Mouse (Mus musculus): ENCODE measurements around the gene Ptma. TPM values are rescaled to one million over a fixed set of nuclear protein-coding genes. Genes with fewer than 3 reads are reported as not detected.
"Not testable (repeated sequence)": the region's sequence is repeated elsewhere in the genome, so short reads cannot be mapped to it uniquely, and the experiment has no call there.

Ptma gene
- polyA plus RNA-seq, 1 experiment from 2014 or later = 2,826 TPM

GRCm38 (mm10) chr1:86538383-86538782 is 11.9 kb downstream of the Ptma start:
- H3K4me2 ChIP-seq (ENCODE audit: low read length) = no peak overlapping the region
- H3K4me1 ChIP-seq (replicated peaks; ENCODE audit: control insufficient read depth, insufficient read depth, low read length) = no peaks in the 10 kb centered on the region
- no peak overlapping the region for H3K9ac ChIP-seq (ENCODE audit: low read length)
- DNase-seq (ENCODE audit: low spot score) (no peak), ATAC-seq (replicated peaks; ENCODE audit: low FRiP score, low TSS enrichment, low read depth) (no peak)
- no peak overlapping the region for H3K4me3 ChIP-seq (ENCODE audit: low read depth, low read length)
- H3K36me3 ChIP-seq (ENCODE audit: control insufficient read depth, insufficient read depth, low read length) = peaks cover 16% of the 10 kb centered on the region
- 56% methylated on average over 3 of the region's 3 CpGs for WGBS
- no peaks in the 10 kb centered on the region for H3K9me3 ChIP-seq (ENCODE audit: control insufficient read depth, low read length)
- H3K27ac ChIP-seq (ENCODE audit: low read depth) = no peak overlapping the region
- no peaks in the 10 kb centered on the region for H3K27me3 ChIP-seq (replicated peaks; ENCODE audit: control insufficient read depth, insufficient read depth, low read length)

DNA sequence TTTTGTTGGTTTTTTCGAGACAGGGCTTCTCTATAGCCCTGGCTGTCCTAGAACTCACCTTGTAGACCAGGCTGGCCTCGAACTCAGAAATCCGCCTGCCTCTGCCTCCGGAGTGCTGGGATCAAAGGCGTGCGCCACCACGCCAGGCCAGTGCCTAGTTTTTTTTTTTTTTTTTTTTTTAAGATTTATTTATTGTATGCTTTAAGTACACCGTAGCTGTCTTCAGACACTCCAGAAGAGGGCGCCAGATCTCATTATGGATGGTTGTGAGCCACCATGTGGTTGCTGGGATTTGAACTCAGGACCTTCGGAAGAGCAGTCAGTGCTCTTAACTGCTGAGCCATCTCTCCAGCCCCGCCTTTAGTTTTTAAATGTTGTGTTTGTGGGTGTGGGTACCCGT is 13.1 kb downstream of the Ptma start:
- WGBS = 90% methylated on average over 12 of the region's 12 CpGs
- not testable (repeated sequence) for H3K4me2 ChIP-seq (ENCODE audit: low read length); H3K4me1 ChIP-seq (replicated peaks; ENCODE audit: control insufficient read depth, insufficient read depth, low read length); H3K4me3 ChIP-seq (ENCODE audit: low read depth, low read length); H3K27me3 ChIP-seq (replicated peaks; ENCODE audit: control insufficient read depth, insufficient read depth, low read length); DNase-seq (ENCODE audit: low spot score); H3K9me3 ChIP-seq (ENCODE audit: control insufficient read depth, low read length); ATAC-seq (replicated peaks; ENCODE audit: low FRiP score, low TSS enrichment, low read depth); H3K27ac ChIP-seq (ENCODE audit: low read depth); H3K9ac ChIP-seq (ENCODE audit: low read length)
- H3K36me3 ChIP-seq (ENCODE audit: control insufficient read depth, insufficient read depth, low read length) = peaks cover 28% of the 10 kb centered on the region

GRCm38 (mm10) chr1:86542584-86542983 is 16.1 kb downstream of the Ptma start:
- Histone ChIP-seq H3K9me3 (ENCODE audit: control insufficient read depth, low read length) (no peaks in the 10 kb centered on the region), H3K36me3 (ENCODE audit: control insufficient read depth, insufficient read depth, low read length) (peaks cover 56% of the 10 kb centered on the region), H3K4me3 (ENCODE audit: low read depth, low read length) (no peak overlapping the region), H3K9ac (ENCODE audit: low read length) (no peak overlapping the region), H3K27ac (ENCODE audit: low read depth) (no peak overlapping the region), H3K4me1 (replicated peaks; ENCODE audit: control insufficient read depth, insufficient read depth, low read length) (no peaks in the 10 kb centered on the region), H3K4me2 (ENCODE audit: low read length) (no peak overlapping the region), H3K27me3 (replicated peaks; ENCODE audit: control insufficient read depth, insufficient read depth, low read length) (no peaks in the 10 kb centered on the region)
- DNase-seq (ENCODE audit: low spot score) (no peak), ATAC-seq (replicated peaks; ENCODE audit: low FRiP score, low TSS enrichment, low read depth) (no peak)
- 88% methylated on average over 2 of the region's 2 CpGs for WGBS

DNA sequence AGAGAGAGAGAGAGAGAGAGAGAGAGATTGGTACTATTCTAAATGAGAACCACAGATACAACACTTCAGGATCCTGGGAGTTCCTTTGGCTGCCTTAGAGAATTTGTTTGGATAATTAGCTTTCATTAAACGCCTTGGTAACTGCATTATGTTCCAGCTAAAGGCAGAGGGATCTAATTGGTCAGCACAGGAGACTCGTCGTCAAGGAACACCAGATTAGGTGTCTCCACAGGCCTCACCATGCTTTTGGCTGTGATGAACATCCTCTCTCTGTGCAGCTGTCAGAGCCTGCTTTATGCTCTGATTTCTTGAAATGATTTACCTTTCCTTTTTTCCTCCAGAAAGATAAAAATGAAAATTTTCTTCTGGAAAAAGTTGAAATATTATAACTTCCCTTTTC is 20.3 kb downstream of the Ptma start:
- no peak for ATAC-seq (replicated peaks; ENCODE audit: low FRiP score, low TSS enrichment, low read depth)
- DNase-seq (ENCODE audit: low spot score) = no peak
- Histone ChIP-seq H3K4me2 (ENCODE audit: low read length) (no peak overlapping the region), H3K9me3 (ENCODE audit: control insufficient read depth, low read length) (no peaks in the 10 kb centered on the region), H3K27ac (ENCODE audit: low read depth) (no peak overlapping the region), H3K4me1 (replicated peaks; ENCODE audit: control insufficient read depth, insufficient read depth, low read length) (no peaks in the 10 kb centered on the region), H3K4me3 (ENCODE audit: low read depth, low read length) (no peak overlapping the region), H3K9ac (ENCODE audit: low read length) (no peak overlapping the region), H3K27me3 (replicated peaks; ENCODE audit: control insufficient read depth, insufficient read depth, low read length) (no peaks in the 10 kb centered on the region), H3K36me3 (ENCODE audit: control insufficient read depth, insufficient read depth, low read length) (peaks cover 60% of the 10 kb centered on the region)
- 85% methylated on average over 3 of the region's 3 CpGs for WGBS

GRCm38 (mm10) chr1:86551299-86551698 is 24.8 kb downstream of the Ptma start:
- Histone ChIP-seq H3K9me3 (ENCODE audit: control insufficient read depth, low read length) (no peaks in the 10 kb centered on the region), H3K27ac (ENCODE audit: low read depth) (no peak overlapping the region), H3K9ac (ENCODE audit: low read length) (no peak overlapping the region), H3K4me3 (ENCODE audit: low read depth, low read length) (no peak overlapping the region), H3K36me3 (ENCODE audit: control insufficient read depth, insufficient read depth, low read length) (peaks cover 15% of the 10 kb centered on the region), H3K4me1 (replicated peaks; ENCODE audit: control insufficient read depth, insufficient read depth, low read length) (no peaks in the 10 kb centered on the region), H3K4me2 (ENCODE audit: low read length) (no peak overlapping the region), H3K27me3 (replicated peaks; ENCODE audit: control insufficient read depth, insufficient read depth, low read length) (no peaks in the 10 kb centered on the region)
- DNase-seq (ENCODE audit: low spot score) (no peak), ATAC-seq (replicated peaks; ENCODE audit: low FRiP score, low TSS enrichment, low read depth) (no peak)
- 75% methylated on average over 4 of the region's 4 CpGs for WGBS

GRCm38 (mm10) chr1:86551877-86552276 is 25.4 kb downstream of the Ptma start:
- WGBS = 35% methylated on average over 2 of the region's 2 CpGs
- no peaks in the 10 kb centered on the region for H3K27me3 ChIP-seq (replicated peaks; ENCODE audit: control insufficient read depth, insufficient read depth, low read length)
- H3K9me3 ChIP-seq (ENCODE audit: control insufficient read depth, low read length) = no peaks in the 10 kb centered on the region
- H3K4me1 ChIP-seq (replicated peaks; ENCODE audit: control insufficient read depth, insufficient read depth, low read length) = no peaks in the 10 kb centered on the region
- no peak overlapping the region for H3K4me3 ChIP-seq (ENCODE audit: low read depth, low read length)
- peaks cover 9% of the 10 kb centered on the region; the same call in 1 of the 2 replicates for H3K36me3 ChIP-seq (ENCODE audit: control insufficient read depth, insufficient read depth, low read length)
- H3K4me2 ChIP-seq (ENCODE audit: low read length) = no peak overlapping the region
- no peak overlapping the region for H3K9ac ChIP-seq (ENCODE audit: low read length)
- H3K27ac ChIP-seq (ENCODE audit: low read depth) = no peak overlapping the region
- no peak for DNase-seq (ENCODE audit: low spot score)
- ATAC-seq (replicated peaks; ENCODE audit: low FRiP score, low TSS enrichment, low read depth) = no peak

GRCm38 (mm10) chr1:86555665-86556064 is 29.1 kb downstream of the Ptma start:
- H3K36me3 ChIP-seq (ENCODE audit: control insufficient read depth, insufficient read depth, low read length) = no peaks in the 10 kb centered on the region
- H3K27me3 ChIP-seq (replicated peaks; ENCODE audit: control insufficient read depth, insufficient read depth, low read length) = no peaks in the 10 kb centered on the region
- no peak for ATAC-seq (replicated peaks; ENCODE audit: low FRiP score, low TSS enrichment, low read depth)
- 82% methylated on average over 3 of the region's 3 CpGs for WGBS
- H3K4me1 ChIP-seq (replicated peaks; ENCODE audit: control insufficient read depth, insufficient read depth, low read length) = no peaks in the 10 kb centered on the region
- H3K9me3 ChIP-seq (ENCODE audit: control insufficient read depth, low read length) = no peaks in the 10 kb centered on the region
- H3K4me2 ChIP-seq (ENCODE audit: low read length) = no peak overlapping the region
- no peak overlapping the region for H3K4me3 ChIP-seq (ENCODE audit: low read depth, low read length)
- no peak overlapping the region for H3K9ac ChIP-seq (ENCODE audit: low read length)
- DNase-seq (ENCODE audit: low spot score) = no peak
- H3K27ac ChIP-seq (ENCODE audit: low read depth) = no peak overlapping the region

GRCm38 (mm10) chr1:86557872-86558271 is 31.3 kb downstream of the Ptma start:
- 66% methylated on average over 7 of the region's 7 CpGs for WGBS
- DNase-seq (ENCODE audit: low spot score) = no peak

GRCm38 (mm10) chr1:86559232-86559631 is 32.7 kb downstream of the Ptma start:
- H3K4me2 ChIP-seq (ENCODE audit: low read length) = no peak overlapping the region

More at GRCm38 (mm10) chr1:86557872-86558271, 31.3 kb downstream of the Ptma start:
- Histone ChIP-seq H3K4me2 (ENCODE audit: low read length) (no peak overlapping the region), H3K27ac (ENCODE audit: low read depth) (no peak overlapping the region), H3K4me3 (ENCODE audit: low read depth, low read length) (no peak overlapping the region), H3K4me1 (replicated peaks; ENCODE audit: control insufficient read depth, insufficient read depth, low read length) (no peaks in the 10 kb centered on the region), H3K9ac (ENCODE audit: low read length) (no peak overlapping the region), H3K9me3 (ENCODE audit: control insufficient read depth, low read length) (no peaks in the 10 kb centered on the region), H3K36me3 (ENCODE audit: control insufficient read depth, insufficient read depth, low read length) (peaks cover 12% of the 10 kb centered on the region), H3K27me3 (replicated peaks; ENCODE audit: control insufficient read depth, insufficient read depth, low read length) (no peaks in the 10 kb centered on the region)
- ATAC-seq (replicated peaks; ENCODE audit: low FRiP score, low TSS enrichment, low read depth) = no peak

More at GRCm38 (mm10) chr1:86559232-86559631, 32.7 kb downstream of the Ptma start:
- Histone ChIP-seq H3K27me3 (replicated peaks; ENCODE audit: control insufficient read depth, insufficient read depth, low read length) (no peaks in the 10 kb centered on the region), H3K36me3 (ENCODE audit: control insufficient read depth, insufficient read depth, low read length) (peaks cover 23% of the 10 kb centered on the region), H3K4me1 (replicated peaks; ENCODE audit: control insufficient read depth, insufficient read depth, low read length) (no peaks in the 10 kb centered on the region), H3K9me3 (ENCODE audit: control insufficient read depth, low read length) (no peaks in the 10 kb centered on the region), H3K4me3 (ENCODE audit: low read depth, low read length) (no peak overlapping the region), H3K9ac (ENCODE audit: low read length) (no peak overlapping the region), H3K27ac (ENCODE audit: low read depth) (no peak overlapping the region)
- DNase-seq (ENCODE audit: low spot score) = no peak
- ATAC-seq (replicated peaks; ENCODE audit: low FRiP score, low TSS enrichment, low read depth) = no peak
- 90% methylated on average over 3 of the region's 3 CpGs for WGBS

All from intestine, embryonic 14.5 days (tissue).